Mouse (Mus musculus) fibroblast of lung, adult 2 months (primary cell): Measurements from ENCODE around the gene Ptov1.

Experiments
- DNase-seq: peaks from one replicate; pipeline ENCODE4 v3.0.0-alpha.2; 2011; ENCODE audit warnings: low read depth

Gene Ptov1

DNA sequence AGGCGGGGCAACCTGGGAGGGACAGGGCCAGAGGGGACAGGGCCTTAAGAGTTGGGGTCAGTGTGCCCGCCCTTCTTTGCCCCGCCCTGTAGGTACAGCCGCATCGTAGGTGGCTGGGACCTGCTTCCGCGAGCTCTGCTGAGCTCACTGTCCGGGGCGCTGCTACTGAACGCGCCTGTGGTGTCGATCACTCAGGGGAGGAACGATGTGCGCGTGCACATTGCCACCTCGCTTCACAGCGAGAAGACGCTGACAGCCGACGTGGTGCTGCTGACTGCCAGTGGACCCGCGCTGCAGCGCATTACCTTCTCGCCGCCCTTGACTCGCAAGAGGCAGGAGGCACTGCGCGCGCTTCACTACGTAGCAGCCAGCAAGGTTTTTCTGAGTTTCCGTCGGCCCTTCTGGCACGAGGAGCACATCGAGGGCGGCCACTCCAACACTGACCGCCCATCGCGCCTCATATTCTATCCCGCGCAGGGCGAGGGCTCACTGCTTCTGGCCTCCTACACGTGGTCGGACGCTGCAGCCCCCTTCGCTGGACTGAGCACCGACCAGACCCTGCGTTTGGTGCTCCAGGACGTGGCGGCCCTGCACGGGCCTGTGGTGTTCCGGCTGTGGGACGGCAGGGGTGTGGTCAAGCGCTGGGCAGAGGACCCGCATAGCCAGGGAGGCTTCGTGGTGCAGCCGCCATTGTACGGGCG lies 29.9 kb downstream of the Ptov1 start:
- no peak for DNase-seq

DNA sequence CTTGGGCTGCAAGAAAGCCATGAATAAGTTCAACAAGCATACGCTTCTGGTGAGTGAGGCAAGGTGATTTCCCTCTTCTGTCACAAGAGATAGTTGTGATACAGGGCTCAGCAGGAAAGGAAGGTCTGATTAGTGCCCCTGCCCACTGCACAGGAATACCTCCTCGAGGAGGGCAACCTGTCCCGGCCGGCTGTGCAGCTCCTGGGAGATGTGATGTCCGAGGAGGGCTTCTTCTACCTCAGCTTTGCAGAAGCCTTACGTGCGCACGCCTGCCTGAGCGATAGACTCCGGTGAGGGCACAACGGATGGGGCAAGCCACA lies 30.5 kb downstream of the Ptov1 start:
- no peak for DNase-seq

DNA sequence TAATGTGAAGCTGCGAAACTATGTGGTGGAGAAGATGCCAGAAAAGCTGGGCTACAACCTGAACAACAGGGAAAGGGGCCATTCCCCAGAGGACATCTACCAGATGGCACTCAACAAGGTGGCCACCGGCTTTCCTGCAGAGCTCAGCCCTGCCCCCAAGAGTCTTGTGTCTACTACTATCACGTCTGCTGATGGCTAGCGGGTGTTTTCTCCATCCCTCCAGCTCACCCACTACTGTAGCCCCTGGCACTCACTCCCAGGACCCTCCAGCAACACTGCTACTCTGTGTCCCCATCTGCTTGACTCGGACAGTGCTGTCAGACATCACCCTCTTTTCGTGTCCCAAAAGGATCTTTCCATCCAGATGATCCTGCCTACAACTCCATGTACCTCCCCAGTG lies 31.5 kb downstream of the Ptov1 start:
- DNase-seq: no peak

DNA sequence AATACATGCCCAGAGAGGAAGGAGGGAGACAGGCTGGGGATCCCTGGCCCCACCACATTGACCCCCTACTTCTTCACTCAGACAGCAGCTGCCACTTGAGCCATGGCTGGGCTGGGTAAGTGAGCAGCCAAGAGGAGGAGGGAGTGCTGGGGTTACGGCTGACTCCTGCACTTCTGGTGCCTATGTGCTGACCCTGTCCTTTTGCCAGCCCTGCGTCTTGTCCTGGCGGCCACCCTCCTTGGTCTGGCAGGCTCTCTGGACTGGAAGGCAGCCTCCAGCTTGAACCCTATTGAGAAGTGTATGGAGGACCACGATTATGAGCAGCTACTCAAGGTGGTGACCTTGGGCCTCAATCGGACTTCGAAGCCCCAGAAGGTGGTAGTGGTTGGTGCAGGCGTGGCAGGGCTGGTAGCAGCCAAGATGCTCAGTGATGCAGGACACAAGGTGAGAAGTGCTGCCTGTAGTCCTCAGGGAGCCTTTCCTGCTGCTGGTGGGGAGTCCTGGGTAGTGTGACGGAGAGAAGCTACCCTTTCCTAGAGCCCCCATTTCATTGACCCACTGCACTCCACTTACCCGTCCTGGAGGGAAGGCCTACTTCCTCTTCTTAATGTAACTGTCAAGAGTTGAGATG lies 33.0 kb downstream of the Ptov1 start:
- DNase-seq: no peak

DNA sequence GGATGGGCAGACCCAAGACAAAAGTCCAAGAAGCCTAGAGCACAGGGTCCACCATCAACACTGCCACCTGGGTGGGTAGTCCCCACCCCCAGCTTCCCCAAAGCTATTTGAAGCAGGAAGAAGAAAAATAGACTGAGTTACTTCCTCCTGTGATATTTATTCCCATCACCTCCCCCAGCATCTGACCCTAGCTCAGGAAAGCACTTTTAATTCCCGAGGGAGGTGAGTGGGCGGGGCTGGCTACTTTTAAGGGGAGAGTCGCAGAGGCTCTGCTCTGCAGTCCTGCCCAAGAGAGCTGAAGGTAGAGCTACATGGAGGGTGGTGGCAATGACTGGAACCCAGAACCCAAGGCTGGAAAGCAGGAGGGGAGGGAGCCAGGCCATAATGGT lies 33.6 kb downstream of the Ptov1 start:
- no peak for DNase-seq

DNA sequence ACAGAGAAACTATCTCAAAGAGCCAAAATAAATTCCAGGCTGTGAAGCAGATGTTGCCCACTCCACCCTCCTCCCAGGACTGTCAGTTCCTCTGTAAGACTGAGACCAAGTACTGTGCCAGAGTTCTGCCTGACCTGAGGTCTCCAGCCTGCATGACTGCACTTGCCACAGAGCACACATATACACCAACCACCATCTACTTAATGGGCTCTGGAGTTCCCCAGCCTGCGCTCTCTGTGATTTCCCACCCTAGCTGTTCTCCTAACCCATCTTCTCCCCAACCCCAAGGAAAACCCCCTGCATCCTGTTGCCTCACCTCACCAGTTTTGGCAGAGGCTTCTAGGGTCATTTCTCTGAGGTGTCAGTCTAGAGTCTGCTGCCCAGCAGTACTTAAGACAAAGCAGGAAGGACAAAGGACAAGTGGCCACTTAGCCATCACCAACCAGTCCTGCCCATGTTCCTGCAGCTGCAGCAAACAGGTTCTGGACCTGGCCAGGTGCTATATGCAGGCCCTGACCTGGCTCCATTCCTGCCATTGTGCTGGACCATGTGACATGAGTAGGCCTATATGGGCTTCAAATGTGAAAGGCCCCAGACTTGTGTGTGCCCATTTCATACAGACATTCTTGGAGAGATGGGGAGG lies 34.1 kb downstream of the Ptov1 start:
- no peak for DNase-seq

DNA sequence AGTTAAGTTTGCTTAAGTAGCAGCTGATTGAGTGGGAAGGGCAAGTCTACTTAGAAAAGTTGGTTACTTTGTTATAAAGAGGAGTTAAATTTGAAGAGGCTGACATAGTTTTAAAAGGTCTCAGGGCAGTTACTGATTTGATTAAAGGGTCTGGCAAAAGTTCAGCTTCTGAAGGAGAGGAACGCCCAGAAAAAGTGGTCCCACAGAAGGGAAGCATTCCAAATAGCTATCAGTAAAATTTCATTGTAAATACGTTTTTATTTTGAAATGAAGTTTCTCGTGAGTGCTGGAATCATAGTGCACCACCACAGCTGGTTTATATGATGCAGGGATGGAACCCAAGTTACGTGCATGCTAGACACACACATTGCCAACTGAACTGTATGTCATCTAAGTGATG lies 36.8 kb downstream of the Ptov1 start:
- no peak for DNase-seq

DNA sequence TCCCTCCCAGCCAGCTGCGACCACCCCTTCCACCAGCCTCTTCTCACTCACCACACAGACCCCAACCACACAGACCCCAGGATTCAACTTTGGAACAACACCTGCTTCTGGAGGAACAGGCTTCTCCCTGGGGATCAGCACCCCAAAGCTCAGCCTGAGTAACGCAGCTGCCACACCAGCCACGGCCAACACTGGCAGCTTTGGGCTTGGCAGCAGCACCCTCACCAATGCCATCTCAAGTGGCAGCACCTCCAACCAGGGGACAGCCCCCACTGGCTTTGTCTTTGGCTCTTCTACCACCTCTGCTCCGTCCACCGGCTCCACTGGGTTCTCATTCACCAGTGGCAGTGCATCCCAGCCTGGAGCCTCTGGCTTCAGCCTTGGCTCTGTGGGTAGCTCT lies 40.9 kb downstream of the Ptov1 start:
- DNase-seq: no peak

DNA sequence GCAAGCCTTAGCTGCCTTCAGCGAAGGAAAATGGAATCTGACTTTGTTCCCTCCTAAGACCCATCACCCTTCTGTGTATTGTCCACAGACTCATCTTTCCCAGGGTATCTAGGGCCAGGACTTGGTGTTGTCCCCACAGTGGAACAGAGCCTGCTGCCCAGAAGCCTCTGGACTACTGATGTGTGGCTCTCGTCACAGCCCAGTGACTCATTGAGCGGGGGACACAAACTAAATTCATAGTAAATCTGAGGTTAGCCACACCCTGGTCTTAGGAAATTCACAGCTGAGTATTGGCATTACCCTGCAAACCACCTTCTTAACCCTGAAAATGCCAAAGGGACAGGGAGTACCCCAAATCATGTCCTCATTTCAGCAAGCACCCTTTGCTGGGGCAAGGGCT lies 42.8 kb downstream of the Ptov1 start:
- DNase-seq: no peak

DNA sequence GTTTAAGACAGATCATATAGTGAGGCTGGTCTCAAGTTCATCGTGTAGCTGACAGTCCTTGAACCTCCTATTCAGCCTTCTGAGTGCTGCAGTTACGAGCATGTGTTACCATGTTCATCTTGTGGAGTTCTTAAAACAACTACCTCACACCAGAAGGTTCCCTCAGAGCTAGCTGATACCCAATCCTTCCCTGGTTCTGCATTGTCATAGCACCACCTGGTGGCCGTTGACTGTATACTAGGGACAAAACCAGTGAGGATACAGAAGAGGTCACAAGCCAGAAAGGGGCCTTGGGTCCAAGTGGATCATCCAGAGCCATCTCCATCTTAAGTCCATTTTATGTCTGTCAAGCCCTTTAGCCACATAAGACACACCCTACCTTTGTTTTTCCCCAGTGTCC lies 44.7 kb downstream of the Ptov1 start:
- DNase-seq: peak; percentile 40

DNA sequence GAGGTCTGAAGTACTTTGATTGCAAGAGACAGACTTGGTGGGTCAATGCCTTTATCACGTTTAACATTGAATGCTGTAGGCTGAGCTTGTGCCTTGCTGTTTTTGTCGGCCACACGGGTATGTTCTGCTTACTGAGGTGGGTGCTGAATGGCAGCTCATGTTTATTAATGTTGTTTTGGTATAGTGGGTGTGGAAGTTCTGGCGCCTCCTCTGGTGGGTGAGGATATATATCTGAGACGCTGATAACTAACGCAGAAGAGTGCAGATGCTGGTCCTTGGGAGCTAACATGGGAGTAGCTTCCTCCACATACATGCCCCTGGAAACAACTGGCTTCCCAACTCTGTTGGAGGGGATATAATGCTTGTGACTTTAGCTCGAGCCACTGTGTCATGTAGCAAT lies 46.2 kb downstream of the Ptov1 start:
- DNase-seq: no peak

DNA sequence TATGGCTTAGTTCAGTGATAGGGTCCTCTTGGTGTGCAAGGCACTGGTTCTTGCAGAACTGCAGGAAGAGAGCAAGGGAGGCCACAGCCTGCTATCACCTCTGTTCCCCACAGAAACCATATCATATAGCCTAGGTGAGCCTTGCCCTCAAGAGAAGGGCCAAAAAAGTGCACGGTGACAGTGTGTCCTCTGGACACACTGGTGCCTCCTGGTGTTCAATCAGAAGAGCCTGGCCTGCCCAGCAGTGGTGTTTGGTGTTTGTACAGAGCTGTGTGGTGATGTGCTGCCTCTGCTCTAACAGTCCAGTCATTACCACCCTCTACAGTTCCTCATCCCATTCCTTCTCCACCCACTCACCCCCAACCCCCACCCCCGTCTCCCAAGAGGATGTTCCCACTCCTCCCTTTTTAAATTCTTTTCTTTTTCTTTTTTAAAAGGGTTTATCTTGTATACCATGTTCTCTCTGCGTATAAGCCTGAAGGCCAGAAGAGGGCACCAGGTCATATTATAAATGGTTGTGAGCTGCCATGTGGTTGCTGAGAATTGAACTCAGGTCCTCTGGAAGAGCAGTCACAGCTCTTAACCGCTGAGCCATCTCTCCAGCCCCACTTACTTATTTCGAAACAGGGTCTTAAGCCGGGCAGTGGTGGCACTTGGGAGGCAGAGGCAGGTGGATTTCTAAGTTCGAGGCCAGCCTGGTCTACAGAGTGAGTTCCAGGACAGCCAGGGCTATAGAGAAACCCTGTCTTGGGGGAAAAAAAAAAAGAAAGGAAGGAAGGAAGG lies 47.7 kb downstream of the Ptov1 start:
- DNase-seq: no peak

DNA sequence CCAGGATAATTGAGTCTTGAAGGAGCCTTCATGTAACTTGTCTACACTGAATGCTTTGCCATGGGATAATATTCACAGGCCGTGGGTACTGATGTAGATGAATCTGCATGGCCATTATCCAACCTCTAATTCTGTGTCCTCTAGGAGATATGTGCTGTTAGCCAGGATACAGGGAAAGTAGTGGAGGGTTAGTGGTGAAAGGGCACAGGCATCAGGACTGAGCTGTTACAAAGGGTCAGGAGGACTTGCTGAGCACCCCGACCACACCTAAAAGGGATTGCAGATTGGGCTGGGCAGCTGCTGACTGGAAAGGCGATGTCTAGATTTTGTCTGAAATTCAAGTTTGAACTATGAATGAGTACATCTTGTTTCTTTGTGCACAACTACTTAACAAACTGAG lies 49.1 kb downstream of the Ptov1 start:
- no peak for DNase-seq

DNA sequence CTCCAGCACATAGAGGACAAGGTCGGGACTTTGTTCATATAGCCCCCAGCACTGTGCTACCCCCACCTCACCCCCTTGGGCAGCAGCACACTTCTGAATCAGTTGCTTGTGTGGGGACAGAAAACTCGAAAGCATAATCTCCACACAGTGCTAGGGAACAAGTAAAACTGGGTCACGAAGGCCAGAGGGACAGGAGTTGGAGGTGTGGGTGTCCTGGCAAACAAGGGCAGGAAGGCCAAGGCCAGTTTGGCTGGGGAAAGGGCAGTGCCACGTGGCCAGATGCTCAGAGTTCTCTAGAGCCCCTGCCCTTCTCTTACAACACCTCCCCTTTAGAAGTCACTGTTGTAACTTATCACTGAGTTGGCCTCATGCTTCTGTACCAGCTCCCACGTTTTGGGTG lies 49.7 kb downstream of the Ptov1 start:
- DNase-seq: no peak

DNA sequence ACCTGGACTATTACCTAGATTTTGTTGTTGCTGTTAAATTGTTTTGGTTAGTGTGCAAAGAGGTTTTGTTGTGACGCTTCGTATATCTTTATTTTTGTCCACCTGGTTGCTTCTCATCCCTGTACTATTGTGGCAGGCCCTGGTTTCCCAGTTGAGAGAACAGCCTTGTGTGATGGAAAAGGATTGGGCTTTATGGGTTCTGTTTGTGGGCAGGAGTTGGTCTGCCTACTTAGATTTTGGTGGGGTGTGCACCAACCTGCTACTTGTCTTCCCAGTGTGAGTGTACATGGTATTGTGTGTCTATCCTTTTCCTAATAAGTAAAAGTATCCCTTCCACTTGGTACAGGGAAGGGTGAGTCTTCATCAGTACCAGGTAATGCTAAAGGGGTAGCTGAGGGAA lies 50.2 kb downstream of the Ptov1 start:
- DNase-seq: no peak

DNA sequence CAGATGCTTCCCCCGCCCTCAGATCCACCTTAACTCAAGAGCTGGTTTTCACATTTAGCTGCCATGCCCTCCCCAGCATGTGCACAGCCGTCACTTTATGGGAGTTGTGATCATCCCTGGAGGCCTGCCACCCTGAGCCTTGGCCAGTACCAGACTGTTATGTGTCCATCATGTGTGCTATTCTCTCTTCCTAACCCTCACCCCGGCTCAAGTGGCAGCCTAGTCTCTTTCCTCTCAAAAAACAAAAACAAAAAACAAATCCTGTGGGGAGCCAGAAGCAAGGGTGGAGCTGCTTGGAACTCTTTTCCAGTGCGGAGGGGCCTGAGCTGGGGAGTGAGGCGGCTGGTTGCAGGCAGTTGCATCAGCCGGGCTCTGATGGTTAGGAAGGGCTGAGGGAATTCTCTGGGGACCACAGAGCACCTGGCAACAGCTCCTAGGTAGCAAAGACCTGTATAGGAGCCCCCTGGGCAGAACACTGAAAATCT lies 50.8 kb downstream of the Ptov1 start:
- DNase-seq: peak; percentile 67

DNA sequence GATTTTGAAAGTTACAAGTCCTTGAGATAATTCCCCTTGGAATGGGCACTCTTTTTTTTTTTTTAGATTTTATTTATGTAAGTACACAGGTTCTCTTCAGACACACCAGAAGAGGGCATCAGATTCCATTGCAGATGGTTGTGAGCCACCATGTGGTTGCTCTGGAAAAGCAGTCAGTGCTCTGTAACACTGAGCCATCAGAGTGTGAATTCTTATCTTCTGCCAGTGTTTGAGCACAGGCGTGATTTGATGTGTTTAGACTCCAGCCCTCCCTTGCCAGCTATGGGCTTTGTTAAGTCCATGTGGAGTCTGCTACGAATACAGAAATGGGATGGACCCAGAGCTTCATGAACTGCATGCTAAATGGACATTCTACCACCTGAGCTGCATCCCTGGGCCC lies 51.4 kb downstream of the Ptov1 start:
- DNase-seq: peak; percentile 28

DNA sequence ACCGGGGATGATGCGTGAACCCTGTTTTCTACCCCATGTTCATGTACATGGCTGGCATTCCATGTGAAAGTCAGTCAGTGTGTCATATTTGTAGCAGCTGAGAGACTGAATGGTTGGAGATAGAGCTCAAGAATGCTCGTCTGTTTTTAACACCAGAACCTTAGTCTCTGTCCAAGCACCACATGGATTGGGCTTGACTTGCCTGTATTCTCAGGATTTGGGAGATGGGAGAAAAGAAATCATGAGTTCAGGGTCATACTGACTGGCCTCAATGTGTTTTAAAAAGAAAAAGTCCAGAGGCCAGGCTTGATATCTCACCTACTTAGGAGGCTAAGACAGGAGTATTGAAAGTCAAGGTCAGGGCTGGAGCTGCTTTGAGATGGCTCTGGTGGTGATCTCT lies 52.1 kb downstream of the Ptov1 start:
- no peak for DNase-seq

DNA sequence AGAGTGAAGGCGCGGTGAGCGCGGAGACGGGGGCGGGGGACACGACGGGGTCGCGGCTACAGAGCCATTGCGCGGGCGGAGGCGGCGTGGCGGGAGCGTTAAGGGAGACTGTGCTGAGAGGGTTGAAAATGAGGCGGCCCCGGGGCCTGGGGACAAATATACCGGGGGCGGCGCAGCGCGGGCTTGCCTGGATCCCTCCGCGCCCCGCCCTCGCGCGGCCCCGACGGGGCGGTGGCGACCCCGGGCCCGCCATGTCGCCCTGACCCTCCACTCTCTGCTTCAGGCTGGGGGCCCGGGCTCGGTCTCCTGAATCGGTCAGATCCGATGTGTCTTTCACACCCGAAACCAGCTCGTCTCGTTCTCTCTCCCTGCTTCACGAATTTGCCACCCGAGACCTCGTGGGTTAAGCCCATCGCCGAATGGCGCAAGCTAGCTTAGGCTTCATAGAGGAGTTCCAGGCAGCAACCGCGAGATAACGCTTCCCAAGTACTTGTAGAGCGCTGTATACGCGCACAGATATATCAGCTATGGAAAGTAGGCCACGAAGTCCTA lies 53.0 kb downstream of the Ptov1 start, which contains the start of gene Atf5:
Gene Atf5 (minus strand): TSS at position 189 of the 552 bp plus-strand sequence.
- peak; percentile 28 for DNase-seq

DNA sequence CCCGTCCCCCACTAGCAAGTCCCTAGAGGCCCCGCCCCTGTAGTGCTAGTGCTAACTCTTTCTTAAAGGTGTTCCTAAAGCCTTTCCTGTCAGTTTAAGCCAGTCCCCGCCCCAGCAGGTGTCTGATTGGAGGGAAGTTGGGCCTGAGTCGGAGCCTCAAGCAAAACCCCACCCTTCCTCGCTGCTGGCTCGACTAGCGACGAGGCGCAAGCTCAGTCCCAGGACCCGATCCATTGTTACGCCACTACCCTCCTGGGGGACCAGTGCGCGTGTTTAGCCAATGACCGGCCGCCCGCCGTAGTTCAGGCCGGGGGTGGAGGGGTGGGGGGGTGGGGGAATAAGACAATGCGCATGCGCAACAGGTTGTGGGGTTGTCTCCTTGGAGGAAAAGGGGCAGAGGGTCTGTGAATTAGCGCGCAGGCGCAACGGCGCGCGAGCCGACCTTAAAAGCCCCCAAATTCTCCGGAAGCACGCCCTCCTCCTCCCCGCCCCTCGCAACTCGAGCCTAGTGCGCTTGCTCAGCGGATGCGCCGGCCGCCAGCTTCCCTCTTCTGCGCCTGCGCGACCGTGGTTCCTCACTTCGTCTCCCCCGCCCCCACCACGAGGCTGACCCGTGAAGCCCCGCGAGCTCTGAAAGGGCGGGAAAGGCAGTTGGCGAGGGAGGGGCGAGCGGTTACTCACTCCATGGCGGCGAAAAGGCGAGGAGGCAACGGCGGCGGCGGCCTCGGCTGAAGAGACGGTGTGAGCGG lies 53.7 kb downstream of the Ptov1 start, which contains the start of the genes Nup62 and Il4i1:
Gene Nup62 (plus strand): TSS at position 368 of the 749 bp plus-strand sequence.
Gene Il4i1 (plus strand): TSS at position 667 of the 749 bp plus-strand sequence.
- DNase-seq: peak; percentile 90

DNA sequence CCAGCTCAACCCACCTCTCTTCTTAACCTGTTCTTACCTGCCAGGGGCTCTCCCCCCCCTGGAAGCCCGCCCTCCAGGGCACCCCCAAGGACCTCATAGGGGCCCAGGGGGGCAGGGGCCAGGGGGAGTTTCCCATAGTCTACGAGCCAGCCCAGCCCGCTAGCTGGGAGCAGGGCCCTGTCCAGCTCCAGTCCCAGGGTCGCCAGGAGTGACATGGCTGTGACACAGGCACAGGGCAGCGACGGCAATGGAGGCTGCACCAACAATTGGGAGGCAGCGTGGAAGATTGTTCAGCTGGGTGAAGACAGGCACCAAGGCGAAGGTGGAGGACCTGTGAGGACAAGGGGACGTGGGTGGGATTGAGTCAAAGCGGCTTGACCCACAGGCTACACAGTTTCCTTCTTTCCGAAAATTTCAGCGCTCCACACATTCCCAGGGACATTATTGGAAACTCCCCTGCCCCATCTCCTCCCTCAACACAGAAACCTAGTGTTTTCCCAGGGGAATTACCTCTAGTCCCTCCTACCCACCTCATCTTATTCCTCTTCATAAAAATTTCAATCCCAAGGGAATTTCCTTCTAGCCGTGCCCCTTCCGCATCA lies 54.5 kb downstream of the Ptov1 start:
- no peak for DNase-seq
